Mouse (Mus musculus): ENCODE measurements around the gene Exd2.

Exd2 gene

DNA sequence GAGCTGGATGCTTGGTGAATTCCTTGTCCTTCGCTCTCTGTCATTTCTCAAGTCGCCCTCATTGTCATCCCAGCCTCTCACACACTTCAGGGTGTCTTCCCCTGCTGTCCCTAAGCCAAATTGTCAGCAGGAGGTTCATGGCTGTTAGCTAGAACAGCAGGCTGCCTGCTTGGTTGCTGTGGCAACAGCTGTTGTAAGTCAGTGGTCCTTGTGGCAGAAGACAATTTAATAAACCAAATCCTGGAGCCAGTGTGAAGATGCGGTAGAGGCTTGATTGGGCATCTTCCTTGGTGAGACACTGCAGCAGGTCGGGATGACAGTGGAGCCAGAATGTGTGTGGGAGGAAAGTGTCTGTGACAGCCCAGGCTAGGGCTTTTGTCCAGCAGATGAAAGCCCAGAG, 82.4 kb downstream of the Exd2 start:
- Histone ChIP-seq H3K36me3 (ENCODE audit: insufficient read depth, low read length) (no peaks in the 10 kb centered on the region), H3K9me3 (ENCODE audit: low read length) (no peaks in the 10 kb centered on the region), H3K27me3 (ENCODE audit: insufficient read depth, low read length) (peaks cover 11% of the 10 kb centered on the region), H3K4me1 (replicated peaks; ENCODE audit: low read depth, low read length) (peaks cover 7% of the 10 kb centered on the region; the same call in 1 of the 2 replicates), H3K4me3 (replicated peaks; ENCODE audit: low read length) (no peak overlapping the region)
- TF ChIP-seq CTCF (conservative IDR thresholded peaks at IDR 0.05; ENCODE audit: low read length): no peak
- TF ChIP-seq POU5F1 (IDR thresholded peaks at IDR 0.05; ENCODE audit: borderline replicate concordance, low read length): no peak
- no peak for TF ChIP-seq NANOG (IDR thresholded peaks at IDR 0.05; ENCODE audit: borderline replicate concordance, low read length)

DNA sequence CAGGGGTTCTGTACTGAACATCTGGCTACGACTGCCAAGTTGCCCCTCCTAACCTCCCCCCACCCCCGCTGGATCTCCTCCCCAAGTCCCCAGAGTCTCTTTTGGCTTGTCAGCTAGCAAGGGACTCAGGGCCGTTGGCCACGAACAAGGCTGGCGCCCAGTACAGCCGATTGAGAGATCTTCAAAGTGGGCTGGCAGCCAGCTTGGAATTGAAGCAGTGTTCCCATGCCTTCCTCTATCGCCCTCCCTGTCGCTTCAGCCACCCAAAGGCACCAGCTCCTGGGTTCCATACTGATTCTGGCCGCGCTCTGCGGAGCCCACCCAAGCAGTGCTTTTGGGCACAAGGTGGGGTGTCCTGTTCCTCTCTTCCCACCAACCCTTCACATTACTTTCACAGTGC, 86.8 kb downstream of the Exd2 start:
- no peak overlapping the region for H3K4me3 ChIP-seq (replicated peaks; ENCODE audit: low read length)
- peaks cover 24% of the 10 kb centered on the region for H3K4me1 ChIP-seq (replicated peaks; ENCODE audit: low read depth, low read length)
- no peaks in the 10 kb centered on the region for H3K9me3 ChIP-seq (ENCODE audit: low read length)
- H3K27me3 ChIP-seq (ENCODE audit: insufficient read depth, low read length): peaks cover 11% of the 10 kb centered on the region
- TF ChIP-seq NANOG (IDR thresholded peaks at IDR 0.05; ENCODE audit: borderline replicate concordance, low read length) (no peak), CTCF (conservative IDR thresholded peaks at IDR 0.05; ENCODE audit: low read length) (no peak), POU5F1 (IDR thresholded peaks at IDR 0.05; ENCODE audit: borderline replicate concordance, low read length) (no peak)
- no peaks in the 10 kb centered on the region for H3K36me3 ChIP-seq (ENCODE audit: insufficient read depth, low read length)

Data from E14TG2a.4 (cell line).